19 mouse cellular contexts compared by ENCODE assay signal in the genomic region with DNA sequence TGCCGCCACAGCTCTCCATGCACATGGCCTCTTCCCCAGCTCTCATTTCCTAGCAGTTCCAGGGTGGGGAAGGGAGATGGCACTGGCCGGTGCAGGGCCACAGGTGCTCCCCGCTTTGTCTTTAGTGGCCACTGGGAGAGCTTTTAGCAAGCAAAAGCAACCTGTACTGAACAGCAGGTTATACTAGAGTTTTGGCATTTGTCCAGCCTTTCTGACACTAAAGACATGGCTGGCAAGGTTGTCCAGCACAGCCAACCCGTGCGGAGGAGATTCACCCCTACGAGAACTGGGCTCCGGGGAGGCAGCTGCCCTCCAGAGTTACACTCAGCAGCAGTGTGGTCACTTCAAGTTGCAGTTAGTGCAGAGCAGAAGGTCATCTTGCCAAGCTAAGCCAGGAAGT.
DNase-seq lines count a peak whose midpoint lies in the region; ATAC-seq and TF ChIP-seq lines count a peak whose summit lies in the region.
"Had no signal": no experiment of that assay in that cellular context is flagged by ENCODE, and none has a peak within 500 bp of the region (broad histone marks: within the 10 kb centered on the region; RNA-seq: fewer than 3 reads in every experiment).

No protein-coding gene starts in this region.

- DNase-seq in cerebellum, adult 2 months = peak in 1 of 2 experiments; percentile 63
- DNase-seq in cerebellum, adult 11 months = no peak
- peak; percentile 39 for DNase-seq in hindbrain, postnatal 0 days (ENCODE audit: low spot score)
- DNase-seq in brain, adult 2 months (ENCODE audit: low read depth, low spot score) = peak; percentile 47
- peak; percentile 29 to 49 for DNase-seq in cerebellum, postnatal 14 days
- DNase-seq in left cerebral cortex, adult 11 months (ENCODE audit: low spot score) = no peak
- DNase-seq: adrenal gland, adult 8-10 months; gastrocnemius, postnatal 10 days; heart, adult 2 months; kidney, adult 2 months had no signal

- WGBS in cerebellum, adult 2 months = 30% methylated on average over 7 of the region's 7 CpGs
- 81% methylated on average over 7 of the region's 7 CpGs for WGBS in hindbrain, postnatal 0 days
- 93% methylated on average over 7 of the region's 7 CpGs for WGBS in hindbrain, embryonic 13.5 days

- no peaks in the 10 kb centered on the region for H3K36me3 ChIP-seq in hindbrain, postnatal 0 days (ENCODE audit: insufficient read depth, low read length)
- 0 out of 2 replicates have a peak, but pooled peaks cover 5% of the 10 kb centered on the region for H3K36me3 ChIP-seq in hindbrain, embryonic 13.5 days
- H3K36me3 ChIP-seq: heart, embryonic 15.5 days had no signal

- no peak overlapping the region for H3K9ac ChIP-seq in hindbrain, postnatal 0 days (replicated peaks; ENCODE audit: low read length)
- no peak overlapping the region for H3K9ac ChIP-seq in hindbrain, embryonic 13.5 days
- H3K9ac ChIP-seq: embryonic facial prominence, embryonic 12.5 days; heart, embryonic 15.5 days; kidney, embryonic 15.5 days had no signal

- no peak for ATAC-seq in hindbrain, postnatal 0 days
- no peak for ATAC-seq in hindbrain, embryonic 13.5 days (ENCODE audit: low FRiP score)
- ATAC-seq: forebrain, embryonic 16.5 days; hindbrain, embryonic 16.5 days; intestine, embryonic 16.5 days had no signal

- TF ChIP-seq CTCF in cerebellum, adult 2 months (IDR thresholded peaks at IDR 0.05; ENCODE audit: borderline replicate concordance, insufficient read depth, low read depth, low read length) = 0 out of 2 replicates have a peak, but pooled peaks have one; percentile 1
- TF ChIP-seq CTCF in hindbrain, postnatal 0 days (IDR thresholded peaks at IDR 0.05; ENCODE audit: low read depth) = no peak

- H3K4me1 ChIP-seq in cerebellum, adult 2 months (ENCODE audit: control insufficient read depth, insufficient read depth, low read length) = peaks cover 27% of the 10 kb centered on the region
- H3K4me1 ChIP-seq in hindbrain, postnatal 0 days (ENCODE audit: insufficient read depth, low read length) = peaks cover 15% of the 10 kb centered on the region; the same call in 1 of the 2 replicates
- peaks cover 13% of the 10 kb centered on the region for H3K4me1 ChIP-seq in hindbrain, embryonic 13.5 days (replicated peaks)
- H3K4me1 ChIP-seq: embryonic facial prominence, embryonic 12.5 days; kidney, embryonic 15.5 days had no signal

- H3K27me3 ChIP-seq in cerebellum, adult 2 months (ENCODE audit: control insufficient read depth, insufficient read depth, low read length) = no peaks in the 10 kb centered on the region
- no peaks in the 10 kb centered on the region for H3K27me3 ChIP-seq in hindbrain, postnatal 0 days (ENCODE audit: insufficient read depth, low read length)
- H3K27me3 ChIP-seq in hindbrain, embryonic 13.5 days = no peaks in the 10 kb centered on the region
- H3K27me3 ChIP-seq: embryonic facial prominence, embryonic 12.5 days; heart, embryonic 15.5 days; kidney, embryonic 15.5 days had no signal

- no peak overlapping the region for H3K4me3 ChIP-seq in cerebellum, adult 2 months (replicated peaks; ENCODE audit: insufficient read depth, low read depth, low read length)
- H3K4me3 ChIP-seq in hindbrain, postnatal 0 days (ENCODE audit: low read length) = no peak overlapping the region
- H3K4me3 ChIP-seq in hindbrain, embryonic 13.5 days = no peak overlapping the region
- H3K4me3 ChIP-seq: embryonic facial prominence, embryonic 12.5 days; heart, adult 2 months; heart, embryonic 15.5 days; hindbrain, embryonic 10.5 days; kidney, embryonic 15.5 days had no signal

- TF ChIP-seq POLR2A in cerebellum, adult 2 months (IDR thresholded peaks at IDR 0.05; ENCODE audit: borderline replicate concordance, insufficient read depth, low read length) = no peak

- no peak overlapping the region for H3K4me2 ChIP-seq in hindbrain, postnatal 0 days (ENCODE audit: low read depth, low read length)
- H3K4me2 ChIP-seq in hindbrain, embryonic 13.5 days = no peak overlapping the region
- H3K4me2 ChIP-seq: embryonic facial prominence, embryonic 12.5 days; heart, embryonic 11.5 days; heart, embryonic 15.5 days; kidney, embryonic 15.5 days had no signal

- no peaks in the 10 kb centered on the region for H3K9me3 ChIP-seq in hindbrain, postnatal 0 days (ENCODE audit: low read length)
- H3K9me3 ChIP-seq in hindbrain, embryonic 13.5 days = no peaks in the 10 kb centered on the region
- H3K9me3 ChIP-seq: embryonic facial prominence, embryonic 12.5 days; heart, embryonic 15.5 days; hindbrain, embryonic 10.5 days; kidney, embryonic 15.5 days had no signal

- H3K27ac ChIP-seq in cerebellum, adult 2 months (ENCODE audit: insufficient read depth, low read length) = no peak overlapping the region
- no peak overlapping the region for H3K27ac ChIP-seq in hindbrain, postnatal 0 days
- no peak overlapping the region for H3K27ac ChIP-seq in hindbrain, embryonic 13.5 days
- H3K27ac ChIP-seq: embryonic facial prominence, embryonic 12.5 days; heart, adult 2 months; heart, embryonic 15.5 days; hindbrain, embryonic 10.5 days; kidney, embryonic 15.5 days had no signal

Comparison
In these comparisons a context has a peak if more than half of its experiments do, and no peak if none do; other contexts are left out.
1. DNase-seq: peak in hindbrain, postnatal 0 days (single experiment), brain, adult 2 months (single experiment) and cerebellum, postnatal 14 days (2 of 2); none in cerebellum, adult 11 months (single experiment) and left cerebral cortex, adult 11 months (single experiment).